Mouse (Mus musculus): Measurements from ENCODE around the gene Ano5.

Gene Ano5

GRCm38 (mm10) chr7:51510671-51511651 lies at the start of gene Ano5:
Gene Ano5, plus strand, starts transcription at chr7:51511029.
- peak; percentile 35 for DNase-seq (ENCODE audit: low read depth, low spot score)

- DNase-seq (ENCODE audit: low read depth, low spot score) = peak; percentile 19
Measured at GRCm38 (mm10) chr7:51499396-51499795, 11.4 kb upstream of the Ano5 start.

- no peak for DNase-seq (ENCODE audit: low read depth, low spot score)
Measured at GRCm38 (mm10) chr7:51503940-51504339, 6.9 kb upstream of the Ano5 start.

DNA sequence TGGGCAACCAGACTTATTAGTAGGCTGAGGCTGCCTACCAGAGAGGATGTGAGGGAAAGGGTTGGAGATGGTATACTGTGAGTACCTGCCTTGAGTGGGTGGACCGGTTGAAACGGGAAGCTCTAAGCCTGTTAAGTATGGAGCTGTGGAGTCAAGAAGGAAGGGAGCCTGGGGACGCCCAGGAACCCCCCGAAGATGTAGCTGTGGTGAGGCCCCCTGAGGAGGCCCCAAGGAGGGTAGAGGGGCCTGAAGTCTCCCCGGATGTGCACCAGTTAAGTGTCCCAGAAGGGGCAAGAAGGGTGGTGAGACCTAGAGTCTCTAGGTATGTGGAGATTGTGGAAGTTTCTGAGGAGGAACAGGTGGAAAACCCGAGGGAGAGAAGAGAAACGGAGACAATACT lies 682 bp upstream of the Ano5 start:
- no peak for DNase-seq (ENCODE audit: low read depth, low spot score)

GRCm38 (mm10) chr7:51539344-51539743 lies 28.5 kb downstream of the Ano5 start:
- no peak for DNase-seq (ENCODE audit: low read depth, low spot score)

DNA sequence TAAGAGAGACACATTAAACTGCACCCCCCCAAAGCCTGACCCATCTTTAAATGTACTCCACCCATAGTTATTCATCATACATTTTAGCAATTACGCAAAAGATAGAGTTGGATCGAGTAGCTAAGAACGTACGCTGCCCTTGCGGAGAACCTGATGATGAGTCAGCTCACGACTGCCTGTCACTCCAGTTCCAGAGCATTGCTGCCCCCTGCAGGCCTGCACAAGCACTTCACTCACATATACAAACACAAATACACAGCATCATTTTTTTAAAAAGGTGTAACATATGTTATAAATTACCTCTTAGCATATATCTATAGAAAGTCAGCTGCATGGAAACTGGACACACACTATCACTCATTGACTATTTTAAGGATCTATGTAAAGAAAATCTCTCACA lies 29.9 kb downstream of the Ano5 start:
- peak; percentile 14 for DNase-seq (ENCODE audit: low read depth, low spot score)

GRCm38 (mm10) chr7:51600021-51600420 lies 89.2 kb downstream of the Ano5 start:
- DNase-seq (ENCODE audit: low read depth, low spot score) = no peak

GRCm38 (mm10) chr7:51603741-51604140 lies 92.9 kb downstream of the Ano5 start:
- no peak for DNase-seq (ENCODE audit: low read depth, low spot score)

GRCm38 (mm10) chr7:51614404-51614803 lies 103.6 kb downstream of the Ano5 start:
- DNase-seq (ENCODE audit: low read depth, low spot score) = peak; percentile 43

DNA sequence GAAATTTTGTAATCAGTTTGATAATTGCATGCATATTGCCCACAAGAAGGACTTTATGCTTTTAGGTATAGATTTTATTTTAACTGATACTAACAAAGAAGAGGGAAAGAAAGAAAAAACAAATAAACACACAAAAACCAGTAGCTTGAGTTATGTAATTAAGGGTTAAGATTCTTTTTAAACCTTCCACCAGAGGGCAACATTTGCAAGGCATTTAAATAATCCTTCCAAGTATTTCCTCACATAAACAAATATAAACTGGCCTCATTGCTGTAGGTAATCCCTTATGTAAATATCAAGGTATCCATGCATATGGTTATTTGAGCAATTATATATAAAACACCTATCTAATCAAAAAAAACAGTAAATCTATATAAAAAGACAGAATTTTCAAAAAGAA lies 107.1 kb downstream of the Ano5 start:
- peak; percentile 40 for DNase-seq (ENCODE audit: low read depth, low spot score)

GRCm38 (mm10) chr7:51618412-51618811 lies 107.6 kb downstream of the Ano5 start:
- no peak for DNase-seq (ENCODE audit: low read depth, low spot score)

DNA sequence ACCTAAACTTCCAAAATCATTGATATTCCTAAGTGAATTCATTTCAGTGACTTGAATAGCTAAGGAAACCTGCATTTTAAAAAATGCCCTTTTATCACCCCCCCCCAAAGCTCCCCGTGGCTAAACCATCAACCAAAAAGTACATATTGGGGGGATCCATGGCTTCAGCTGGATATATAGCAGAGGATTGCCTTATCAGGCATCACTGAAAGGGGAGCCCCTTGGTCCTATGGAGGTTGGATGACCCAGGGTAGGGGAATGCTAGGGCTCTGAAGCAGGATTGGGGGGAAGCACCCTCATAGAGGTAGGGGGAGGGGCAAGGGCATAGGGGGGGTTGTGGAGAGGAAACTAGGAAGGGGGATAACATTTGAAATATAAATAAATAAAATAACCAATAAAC lies 109.1 kb downstream of the Ano5 start:
- DNase-seq (ENCODE audit: low read depth, low spot score) = no peak

GRCm38 (mm10) chr7:51621694-51622145 lies 110.9 kb downstream of the Ano5 start, which contains the start of gene Slc17a6:
Gene Slc17a6, plus strand, starts transcription at chr7:51622006.
- peak; percentile 89 for DNase-seq (ENCODE audit: low read depth, low spot score)

- DNase-seq (ENCODE audit: low read depth, low spot score) = no peak
Measured at GRCm38 (mm10) chr7:51622196-51622595, 111.4 kb downstream of the Ano5 start.

- DNase-seq (ENCODE audit: low read depth, low spot score) = no peak
Measured at GRCm38 (mm10) chr7:51622666-51623065, 111.8 kb downstream of the Ano5 start.

- DNase-seq (ENCODE audit: low read depth, low spot score) = no peak
Measured at GRCm38 (mm10) chr7:51624336-51624897, 113.6 kb downstream of the Ano5 start.

GRCm38 (mm10) chr7:51625161-51625560 lies 114.3 kb downstream of the Ano5 start:
- no peak for DNase-seq (ENCODE audit: low read depth, low spot score)

GRCm38 (mm10) chr7:51625591-51626255 lies 114.9 kb downstream of the Ano5 start:
- DNase-seq (ENCODE audit: low read depth, low spot score) = no peak

- DNase-seq (ENCODE audit: low read depth, low spot score) = peak; percentile 12
Measured at GRCm38 (mm10) chr7:51626451-51627000, 115.7 kb downstream of the Ano5 start.

DNA sequence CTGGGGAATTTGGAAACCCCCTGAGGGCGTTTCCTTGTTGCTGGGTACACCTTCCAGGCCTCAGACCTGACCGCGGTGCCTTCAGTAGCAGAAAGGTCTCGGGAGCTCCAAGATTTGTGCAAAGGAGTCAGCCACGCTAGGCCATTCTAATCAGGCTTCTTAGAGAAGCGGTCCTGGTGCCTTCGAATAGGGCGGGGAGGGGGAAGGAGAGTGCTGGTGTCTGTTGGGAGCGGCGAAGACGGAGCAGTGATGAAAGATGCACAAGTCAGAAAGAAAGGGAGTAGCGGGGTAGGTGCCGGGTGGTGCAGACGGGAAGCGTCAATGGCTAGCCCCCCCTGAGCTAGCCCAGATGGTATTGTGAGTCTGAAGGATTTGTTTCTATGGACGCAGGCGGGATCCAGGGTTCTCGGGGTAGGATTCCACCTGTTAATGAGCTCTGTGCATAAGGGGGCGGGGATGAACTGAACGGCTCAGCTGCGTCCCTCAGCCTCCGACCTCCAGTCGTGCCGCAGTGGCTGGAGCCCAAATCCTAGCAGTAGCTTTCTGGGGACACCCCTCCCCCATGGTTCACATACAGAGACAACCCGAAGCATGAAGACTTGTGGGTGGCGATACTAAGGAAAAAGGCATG lies 116.3 kb downstream of the Ano5 start:
- no peak for DNase-seq (ENCODE audit: low read depth, low spot score)

DNA sequence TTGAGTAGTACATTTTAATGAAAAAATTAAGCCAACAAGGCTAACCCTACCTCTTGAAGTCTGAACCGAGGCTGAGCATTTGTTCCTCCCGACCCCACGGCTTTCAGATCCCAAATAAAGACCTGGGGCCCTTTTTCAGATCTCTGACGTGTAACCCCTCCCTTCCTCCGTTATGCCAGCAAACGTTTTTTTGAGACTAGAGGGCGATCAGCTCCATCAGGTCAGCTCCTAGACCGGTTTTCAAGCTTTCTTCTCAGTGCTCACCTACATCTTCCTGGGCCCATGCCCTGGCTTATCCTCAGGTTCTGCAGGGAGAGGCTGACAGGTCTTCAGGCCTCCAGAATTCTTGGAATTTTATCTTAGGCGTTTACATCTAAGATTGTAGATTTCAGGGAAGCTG lies 116.8 kb downstream of the Ano5 start:
- DNase-seq (ENCODE audit: low read depth, low spot score) = no peak
